Mouse (Mus musculus) liver, postnatal 0 days (tissue): Measurements from ENCODE around the gene Vwf. TPM values are rescaled to one million over a fixed set of nuclear protein-coding genes. Genes with fewer than 3 reads are reported as not detected.

ENCODE experiments used
- ATAC-seq: fragments of 200-750 bp; cut with Nextera tagmentation; 2 replicates; pipeline ENCODE4 v1.8.0; 2017; ENCODE audit warnings: mild to moderate bottlenecking, moderate library complexity
- DNase-seq: peaks from one replicate; pipeline ENCODE4 v3.0.0-alpha.2; 2016
- H3K27ac ChIP-seq: fragments of 300-500 bp; sonication (generic); 2 replicates; pipeline ENCODE4 v1.5.1; 2014; ENCODE audit warnings: antibody characterized with exemption, moderate library complexity, mild to moderate bottlenecking, low read depth
- H3K27me3 ChIP-seq: fragments of 300-500 bp; sonication (generic); 2 replicates; pipeline ENCODE4 v1.6.1; 2014; ENCODE audit warnings: low read length, control low read depth, mixed read lengths; ENCODE audit not compliant: insufficient read depth
- H3K36me3 ChIP-seq: fragments of 300-500 bp; sonication (generic); replicated peaks from 2 replicates; pipeline ENCODE4 v1.6.1; 2014; ENCODE audit warnings: mild to moderate bottlenecking, control low read depth, low read length, moderate library complexity, mixed read lengths; ENCODE audit not compliant: insufficient read depth
- H3K4me1 ChIP-seq: fragments of 300-500 bp; sonication (generic); 2 replicates; pipeline ENCODE4 v1.6.1; 2014; ENCODE audit warnings: antibody characterized with exemption, mild to moderate bottlenecking, control low read depth; ENCODE audit not compliant: insufficient read depth
- H3K4me2 ChIP-seq: fragments of 300-500 bp; sonication (generic); 2 replicates; pipeline ENCODE4 v1.6.1; 2014; ENCODE audit warnings: low read depth, mild to moderate bottlenecking, low read length, moderate library complexity, mixed read lengths
- H3K4me3 ChIP-seq: fragments of 300-500 bp; sonication (generic); 2 replicates; pipeline ENCODE4 v1.5.1; 2014; ENCODE audit warnings: low read depth, low read length
- H3K9ac ChIP-seq: fragments of 300-500 bp; sonication (generic); replicated peaks from 2 replicates; pipeline ENCODE4 v1.6.1; 2014; ENCODE audit warnings: mild to moderate bottlenecking, moderate library complexity
- H3K9me3 ChIP-seq: fragments of 300-500 bp; sonication (generic); 2 replicates; pipeline ENCODE4 v1.6.1; 2016; ENCODE audit warnings: mild to moderate bottlenecking, control low read depth, low read length, mixed read lengths
- CTCF ChIP-seq: sonication (generic); IDR thresholded peaks from 2 replicates; pipeline ENCODE4 v1.5.1; 2016; ENCODE audit warnings: antibody characterized with exemption, low read depth
- EP300 ChIP-seq: IDR thresholded peaks from 2 replicates; pipeline ENCODE4 v1.6.1; 2016; ENCODE audit warnings: antibody characterized with exemption, low read depth, mild to moderate bottlenecking
- WGBS: fragments of 180-500 bp; shearing (Covaris S2); extraction: QIAGEN DNeasy Blood & Tissue Kit; methylation state at CpG from one replicate; pipeline ENCODE4 v1.1.7; 2014; ENCODE audit not compliant: insufficient replicate concordance; 5-methylcytosine and 5-hydroxymethylcytosine counted together
- polyA plus RNA-seq: library from polyadenylated mRNA; unstranded; fragments of >200 nt; fragmentation: Nextera tagmentation; extraction: Ambion mirVana; gene quantifications from 2 replicates; pipeline ENCODE4 v1.2.1, GENCODE M21; 2015

Vwf gene
- polyA plus RNA-seq, 1 experiment from 2014 or later: 14.8 TPM

DNA sequence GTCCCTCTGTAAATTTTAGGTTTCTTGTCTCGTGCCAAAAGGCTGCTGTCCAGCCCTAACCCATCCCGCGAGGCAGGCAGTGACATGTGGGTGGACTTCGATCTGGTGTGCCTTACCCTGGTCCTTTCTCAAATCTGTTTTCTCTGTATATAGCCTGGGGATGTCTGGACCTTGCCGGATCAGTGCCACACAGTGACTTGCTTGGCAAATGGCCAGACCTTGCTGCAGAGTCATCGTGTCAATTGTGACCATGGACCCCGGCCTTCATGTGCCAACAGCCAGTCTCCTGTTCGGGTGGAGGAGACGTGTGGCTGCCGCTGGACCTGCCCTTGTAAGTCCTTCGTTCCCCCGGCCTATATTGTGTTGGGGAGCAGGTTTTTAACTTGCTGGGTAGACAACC is 102.4 kb downstream of the Vwf start:
- Histone ChIP-seq H3K4me1 (no peaks in the 10 kb centered on the region; the same call in 1 of the 2 replicates), H3K9me3 (no peaks in the 10 kb centered on the region), H3K27me3 (no peaks in the 10 kb centered on the region), H3K4me2 (no peak overlapping the region), H3K36me3 (no peaks in the 10 kb centered on the region), H3K9ac (no peak overlapping the region), H3K4me3 (no peak overlapping the region), H3K27ac (no peak overlapping the region)
- WGBS: 60% methylated on average over 12 of the region's 12 CpGs
- ATAC-seq: peak; percentile 72
- DNase-seq: peak; percentile 53
- TF ChIP-seq EP300 (no peak), CTCF (no peak)

DNA sequence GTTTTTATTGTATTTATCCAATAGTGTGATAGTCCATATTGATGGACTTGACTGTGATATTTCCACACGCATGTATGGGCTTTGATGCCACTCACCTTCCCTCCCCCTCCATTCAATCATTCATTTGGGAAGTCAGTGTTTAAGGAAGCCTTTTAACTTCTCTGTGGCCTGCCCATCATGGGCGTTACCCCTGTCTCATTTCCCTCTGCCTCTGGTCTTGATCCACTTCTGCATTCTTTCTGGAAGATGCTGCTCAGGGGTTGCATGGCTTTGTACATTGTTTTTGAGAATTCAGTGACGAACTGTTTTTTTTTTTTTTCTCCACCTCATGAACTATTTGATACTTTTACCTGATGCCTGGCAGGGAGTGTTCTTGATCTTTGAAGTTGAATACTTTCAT is 104.8 kb downstream of the Vwf start:
- DNase-seq: no peak
- Histone ChIP-seq H3K27ac (no peak overlapping the region), H3K36me3 (no peaks in the 10 kb centered on the region), H3K4me1 (no peaks in the 10 kb centered on the region; the same call in 1 of the 2 replicates), H3K27me3 (no peaks in the 10 kb centered on the region), H3K4me2 (no peak overlapping the region), H3K9ac (no peak overlapping the region), H3K9me3 (no peaks in the 10 kb centered on the region), H3K4me3 (no peak overlapping the region)
- no peak for ATAC-seq
- TF ChIP-seq CTCF: no peak
- TF ChIP-seq EP300: no peak
- WGBS: 62% methylated on average over 3 of the region's 3 CpGs

DNA sequence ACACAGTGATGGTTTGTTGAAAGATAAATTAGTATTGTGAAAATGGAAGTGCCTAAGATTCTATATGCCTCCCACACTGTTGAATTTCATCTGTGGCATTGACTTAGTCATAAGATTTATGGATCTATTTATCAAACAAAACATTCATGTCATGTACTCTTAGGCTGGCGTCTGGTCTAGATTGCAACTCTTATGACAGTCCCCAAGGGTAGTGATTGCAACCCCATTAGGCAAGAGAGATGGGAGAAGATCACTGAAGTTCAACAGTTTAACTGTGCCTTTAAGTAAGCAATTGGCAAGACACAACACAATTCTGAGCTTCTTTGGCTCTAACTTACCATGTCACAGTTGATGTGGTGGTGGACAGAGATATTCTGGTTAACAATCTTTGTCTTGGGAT is 106.8 kb downstream of the Vwf start:
- no peak for DNase-seq
- Histone ChIP-seq H3K27me3 (no peaks in the 10 kb centered on the region), H3K4me1 (no peaks in the 10 kb centered on the region; the same call in 1 of the 2 replicates)

DNA sequence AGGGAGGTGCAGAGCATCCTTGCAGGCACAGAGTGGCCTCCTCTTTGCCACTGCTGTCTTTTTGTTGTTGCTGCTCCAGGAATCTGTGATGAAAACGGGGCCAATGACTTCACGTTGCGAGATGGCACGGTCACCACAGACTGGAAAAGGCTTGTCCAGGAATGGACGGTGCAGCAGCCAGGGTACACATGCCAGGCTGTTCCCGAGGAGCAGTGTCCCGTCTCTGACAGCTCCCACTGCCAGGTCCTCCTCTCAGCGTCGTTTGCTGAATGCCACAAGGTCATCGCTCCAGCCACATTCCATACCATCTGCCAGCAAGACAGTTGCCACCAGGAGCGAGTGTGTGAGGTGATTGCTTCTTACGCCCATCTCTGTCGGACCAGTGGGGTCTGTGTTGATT is 110.3 kb downstream of the Vwf start:
- no peaks in the 10 kb centered on the region for H3K27me3 ChIP-seq
- no peak overlapping the region for H3K4me2 ChIP-seq
- H3K9me3 ChIP-seq: no peaks in the 10 kb centered on the region
- 80% methylated on average over 13 of the region's 13 CpGs for WGBS
- no peak overlapping the region for H3K4me3 ChIP-seq
- TF ChIP-seq EP300 (no peak), CTCF (no peak)
- H3K27ac ChIP-seq: no peak overlapping the region
- H3K36me3 ChIP-seq: no peaks in the 10 kb centered on the region
- H3K4me1 ChIP-seq: no peaks in the 10 kb centered on the region
- ATAC-seq (no peak), DNase-seq (no peak)
- no peak overlapping the region for H3K9ac ChIP-seq

More for the DNA sequence above, 106.8 kb downstream of the Vwf start:
- H3K4me2 ChIP-seq: no peak overlapping the region
- H3K36me3 ChIP-seq: no peaks in the 10 kb centered on the region
- H3K27ac ChIP-seq: no peak overlapping the region
- H3K4me3 ChIP-seq: no peak overlapping the region
- ATAC-seq: no peak
- no peak overlapping the region for H3K9ac ChIP-seq
- H3K9me3 ChIP-seq: no peaks in the 10 kb centered on the region
- TF ChIP-seq EP300 (no peak), CTCF (no peak)
- 67% methylated on average over 1 of the region's 1 CpGs for WGBS

DNA sequence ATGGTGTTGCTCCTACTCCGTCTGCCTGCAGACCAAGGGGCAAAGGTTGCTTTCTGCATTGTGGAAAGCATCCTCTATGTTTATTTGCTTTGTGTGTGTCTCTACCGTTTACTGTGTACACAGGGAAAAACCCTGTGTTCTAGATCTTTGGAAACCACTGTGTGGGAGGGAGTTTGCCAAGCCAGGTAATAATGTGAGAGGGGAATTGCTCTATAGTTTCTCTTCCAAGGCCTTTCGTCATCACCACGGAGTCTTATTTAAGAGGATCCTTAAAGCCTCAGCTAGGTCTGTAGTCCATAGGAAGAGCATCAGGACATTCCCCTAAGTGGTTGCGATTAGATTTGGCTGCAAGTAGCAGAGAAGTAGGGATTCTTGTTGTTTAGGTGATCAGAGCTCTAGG is 111.4 kb downstream of the Vwf start:
- H3K4me2 ChIP-seq: no peak overlapping the region
- TF ChIP-seq CTCF: no peak
- no peak for TF ChIP-seq EP300
- no peaks in the 10 kb centered on the region for H3K27me3 ChIP-seq
- ATAC-seq (peak; percentile 86), DNase-seq (no peak)
- H3K9ac ChIP-seq: no peak overlapping the region
- no peaks in the 10 kb centered on the region for H3K9me3 ChIP-seq
- no peaks in the 10 kb centered on the region for H3K36me3 ChIP-seq
- 59% methylated on average over 5 of the region's 5 CpGs for WGBS
- H3K4me1 ChIP-seq: no peaks in the 10 kb centered on the region
- H3K27ac ChIP-seq: 0 out of 2 replicates have a peak overlapping the region, but pooled peaks have one; percentile 8
- no peak overlapping the region for H3K4me3 ChIP-seq

DNA sequence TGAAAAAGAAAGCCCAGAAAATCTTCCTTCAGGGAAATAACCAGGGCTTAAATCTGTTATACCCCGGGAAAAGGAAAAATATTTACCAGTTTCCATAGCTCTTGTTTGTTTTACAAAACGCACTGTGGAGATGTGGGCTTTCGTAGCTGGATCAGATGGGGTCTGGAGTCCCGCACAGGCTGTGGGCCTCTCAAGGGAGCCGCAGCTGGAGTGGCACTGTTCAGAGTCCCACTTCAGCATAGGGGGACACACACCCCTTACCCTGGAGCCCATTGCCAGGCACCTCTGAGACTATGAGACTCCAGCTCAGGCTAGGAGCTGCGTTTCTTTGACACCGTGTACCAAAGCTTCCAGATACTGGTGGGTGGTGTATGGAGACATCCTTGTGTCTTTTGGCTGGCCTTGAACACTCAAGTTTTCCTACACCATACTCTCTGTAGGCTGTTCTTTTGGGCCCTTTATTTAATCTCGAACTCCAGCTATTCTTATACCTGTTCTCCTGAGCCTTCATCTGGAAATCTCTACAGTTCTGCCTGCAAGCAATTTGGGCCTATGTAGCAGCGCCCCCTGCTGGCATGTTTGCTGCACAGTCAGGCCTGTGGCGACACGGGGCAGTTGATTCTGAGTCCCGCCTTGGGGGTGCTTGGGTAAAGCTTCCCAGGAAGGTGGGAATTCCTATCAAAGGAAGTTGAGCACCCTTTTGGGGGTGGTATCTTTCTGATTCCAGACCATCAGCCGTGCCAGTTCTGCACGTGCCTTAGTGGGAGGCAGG is 114.7 kb downstream of the Vwf start:
- WGBS: 46% methylated on average over 14 of the region's 14 CpGs

More for the DNA sequence above, 114.7 kb downstream of the Vwf start:
- Histone ChIP-seq H3K9me3 (no peaks in the 10 kb centered on the region), H3K4me2 (no peak overlapping the region), H3K27ac (no peak overlapping the region), H3K9ac (no peak overlapping the region), H3K4me3 (no peak overlapping the region), H3K27me3 (no peaks in the 10 kb centered on the region; the same call in 1 of the 2 replicates), H3K36me3 (no peaks in the 10 kb centered on the region), H3K4me1 (no peaks in the 10 kb centered on the region)
- DNase-seq (peak; percentile 85), ATAC-seq (no peak)
- TF ChIP-seq EP300 (no peak), CTCF (peak; percentile 92)
